Mouse (Mus musculus): ENCODE measurements around the gene Ldhb. TPM values are rescaled to one million over a fixed set of nuclear protein-coding genes. Genes with fewer than 3 reads are reported as not detected.
"Not testable (repeated sequence)": the region's sequence is repeated elsewhere in the genome, so short reads cannot be mapped to it uniquely, and the experiment has no call there.

Ldhb gene
- polyA plus RNA-seq, 1 experiment from 2014 or later, result 517 TPM

DNA sequence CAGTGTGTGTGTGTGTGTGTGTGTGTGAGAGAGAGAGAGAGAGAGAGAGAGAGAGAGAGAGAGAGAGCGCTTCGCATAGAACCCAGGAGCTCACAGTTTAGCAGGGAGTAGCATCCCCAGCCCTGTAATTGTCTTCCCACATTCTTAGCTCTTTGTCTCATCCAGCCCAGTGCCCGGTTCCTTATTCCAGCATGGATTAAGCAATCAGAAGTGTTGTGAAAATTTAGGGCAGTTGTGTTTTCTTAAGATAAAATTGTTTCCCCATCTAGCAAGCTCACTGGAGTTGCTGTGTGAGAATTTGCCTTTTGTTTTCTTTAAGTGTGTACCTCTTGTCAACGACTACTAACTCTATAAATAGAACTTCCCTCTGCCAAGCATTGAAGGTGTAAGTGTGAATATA, 906 bp upstream of the Ldhb start:
- Histone ChIP-seq H3K9me3 (no peaks in the 10 kb centered on the region), H3K36me3 (peaks cover 2% of the 10 kb centered on the region; the same call in 1 of the 2 replicates), H3K4me2 (no peak overlapping the region; the same call in 1 of the 2 replicates), H3K4me1 (replicated peaks) (peaks cover 36% of the 10 kb centered on the region), H3K27me3 (peaks cover 34% of the 10 kb centered on the region), H3K9ac (0 out of 2 replicates have a peak overlapping the region, but pooled peaks have one; percentile 85), H3K4me3 (0 out of 2 replicates have a peak overlapping the region, but pooled peaks have one; percentile 65), H3K27ac (no peak overlapping the region)
- WGBS, result 28% methylated on average over 4 of the region's 4 CpGs
- no peak for ATAC-seq (ENCODE audit: low FRiP score)

DNA sequence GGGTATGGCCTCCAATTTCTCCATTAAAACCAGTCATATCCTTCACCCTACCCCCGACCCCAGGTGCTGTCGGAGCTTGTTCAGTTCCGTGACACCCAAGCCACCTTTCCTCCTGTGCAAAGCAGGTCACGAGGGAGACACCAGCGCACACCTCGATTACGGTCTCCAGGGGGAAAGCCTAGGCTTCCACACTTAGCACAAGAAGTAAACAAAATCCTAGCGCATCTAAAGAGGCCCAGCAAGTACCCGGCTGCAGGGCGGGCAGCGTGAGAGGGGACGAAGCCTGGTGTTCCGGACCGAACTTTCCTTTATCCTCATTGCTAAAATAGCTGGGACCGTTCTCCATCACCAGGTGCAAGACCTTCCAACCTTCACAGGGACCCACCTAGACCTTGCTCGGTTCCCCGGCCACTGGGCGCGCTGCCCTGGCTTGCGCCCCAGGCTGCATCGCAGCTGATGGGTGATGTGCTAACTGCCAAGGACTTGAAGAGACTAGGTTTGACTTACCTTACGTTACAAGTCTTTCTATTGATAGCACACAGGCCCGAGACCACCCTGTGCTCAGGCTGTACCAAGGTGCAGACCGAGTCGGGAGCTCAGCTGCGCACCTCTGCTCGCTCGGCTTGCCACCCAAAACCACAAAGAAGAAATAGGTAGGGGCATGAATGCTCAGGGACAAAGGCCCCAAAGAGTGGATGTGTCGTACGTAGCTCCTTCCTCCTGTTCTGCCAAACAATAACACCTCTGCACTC, 548 bp downstream of the Ldhb start:
- peak overlapping the region; percentile 91 for H3K4me2 ChIP-seq
- H3K9me3 ChIP-seq, result no peaks in the 10 kb centered on the region

DNA sequence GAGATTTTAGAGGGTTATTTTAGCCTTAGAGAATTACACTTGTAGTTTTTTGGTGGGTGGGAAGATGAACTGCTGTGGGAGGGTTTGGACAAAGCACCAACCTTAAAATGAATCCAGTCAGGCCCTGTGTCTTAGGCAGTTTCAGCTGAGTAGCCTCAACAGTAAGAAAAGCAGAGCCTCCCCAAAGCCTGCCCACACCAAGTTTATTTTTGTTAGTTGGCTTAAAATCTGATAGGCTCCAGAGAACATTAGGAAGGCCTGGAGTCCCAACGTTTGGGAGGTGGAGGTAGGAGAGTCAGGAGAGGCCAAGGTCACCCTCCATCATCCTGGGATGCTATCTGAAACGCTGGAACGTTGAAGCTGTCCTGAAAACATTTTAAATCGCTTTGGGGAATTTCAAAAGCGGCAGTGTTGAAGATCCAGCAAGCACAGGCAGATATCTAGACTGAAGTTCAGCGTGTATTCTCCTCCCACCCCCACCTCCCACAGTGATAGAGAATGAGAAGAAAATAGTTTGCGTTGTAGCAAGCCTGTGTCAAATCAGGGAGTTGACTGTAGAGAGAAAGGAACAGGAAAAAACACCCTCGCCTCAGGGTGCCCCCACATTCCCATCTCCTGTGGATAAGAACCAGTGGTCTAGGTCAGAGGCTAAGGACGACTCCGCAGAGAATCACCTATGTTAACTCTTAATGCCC, 1.3 kb downstream of the Ldhb start:
- peaks cover 23% of the 10 kb centered on the region for H3K27me3 ChIP-seq
- peak overlapping the region; percentile 85 for H3K9ac ChIP-seq
- no peaks in the 10 kb centered on the region for H3K9me3 ChIP-seq
- WGBS, result 7% methylated on average over 10 of the region's 10 CpGs
- H3K4me1 ChIP-seq (replicated peaks), result peaks cover 46% of the 10 kb centered on the region
- no peak overlapping the region for H3K27ac ChIP-seq
- peaks cover 16% of the 10 kb centered on the region for H3K36me3 ChIP-seq
- ATAC-seq (ENCODE audit: low FRiP score), result no peak
- H3K4me2 ChIP-seq, result peak overlapping the region; percentile 91
- peak overlapping the region; percentile 65 for H3K4me3 ChIP-seq

More for the DNA sequence above, 548 bp downstream of the Ldhb start:
- H3K27me3 ChIP-seq, result peaks cover 29% of the 10 kb centered on the region
- H3K27ac ChIP-seq, result peak overlapping the region; percentile 80
- H3K4me3 ChIP-seq, result peak overlapping the region; percentile 65
- peak overlapping the region; percentile 85 for H3K9ac ChIP-seq
- ATAC-seq (ENCODE audit: low FRiP score), result peak; percentile 82
- H3K36me3 ChIP-seq, result peaks cover 9% of the 10 kb centered on the region
- under 1% methylated on average over 30 of the region's 30 CpGs for WGBS
- H3K4me1 ChIP-seq (replicated peaks), result peaks cover 44% of the 10 kb centered on the region

DNA sequence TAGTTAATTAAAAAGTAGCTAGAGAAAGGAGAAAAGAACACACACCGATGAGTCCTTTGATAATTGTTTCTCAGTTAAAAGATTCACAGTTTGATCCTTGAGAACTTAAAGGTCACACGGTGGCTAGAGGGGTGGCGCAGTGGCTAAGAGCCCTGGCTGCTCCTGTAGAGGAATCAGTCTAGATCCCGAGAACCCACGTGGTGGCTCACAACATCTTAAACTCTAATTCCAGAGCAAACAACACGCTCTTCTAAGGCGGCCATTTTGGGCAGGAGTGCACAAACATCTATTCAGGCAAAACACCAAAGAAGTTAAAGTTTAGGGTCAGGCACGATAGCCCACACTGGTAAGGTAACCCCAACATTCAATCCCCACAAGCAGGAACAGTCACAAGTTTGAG, 4.2 kb downstream of the Ldhb start:
- WGBS, result 77% methylated on average over 8 of the region's 8 CpGs
- 0 out of 2 replicates have a peak overlapping the region, but pooled peaks have one; percentile 15 for H3K4me2 ChIP-seq

DNA sequence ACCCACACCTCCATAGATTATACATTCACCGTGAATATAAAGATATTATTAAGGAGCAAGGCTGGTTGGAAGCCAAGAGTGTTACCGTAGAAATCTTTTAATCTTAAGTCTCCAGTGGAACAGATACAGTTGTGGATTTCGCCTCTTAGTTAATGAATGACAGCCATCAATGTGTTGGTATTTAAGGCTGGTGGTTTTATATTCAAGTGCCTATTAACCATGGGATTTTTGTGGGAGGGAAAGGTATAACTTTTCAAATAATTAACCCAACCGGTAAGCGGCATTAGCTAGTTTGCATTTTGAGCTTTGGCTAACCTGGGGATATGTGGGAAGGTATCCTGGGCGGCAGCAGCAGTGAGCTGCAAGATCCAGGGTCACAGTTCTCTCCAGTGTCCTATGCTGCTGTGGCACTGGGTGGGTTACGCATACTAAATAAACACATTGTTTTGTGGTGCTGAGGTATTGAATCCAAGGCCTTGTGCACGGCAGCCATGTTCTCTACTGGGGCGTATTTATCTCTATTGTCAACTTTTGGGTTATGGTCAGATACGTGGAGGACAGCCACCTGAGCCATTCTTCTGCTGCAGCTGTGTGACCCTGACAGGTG, 5.1 kb downstream of the Ldhb start:
- H3K4me1 ChIP-seq (replicated peaks), result peaks cover 39% of the 10 kb centered on the region
- no peaks in the 10 kb centered on the region for H3K27me3 ChIP-seq
- H3K4me2 ChIP-seq, result no peak overlapping the region
- 88% methylated on average over 10 of the region's 10 CpGs for WGBS
- no peak for ATAC-seq (ENCODE audit: low FRiP score)
- H3K4me3 ChIP-seq, result no peak overlapping the region
- no peak overlapping the region for H3K9ac ChIP-seq
- peaks cover 50% of the 10 kb centered on the region for H3K36me3 ChIP-seq
- no peaks in the 10 kb centered on the region for H3K9me3 ChIP-seq
- no peak overlapping the region for H3K27ac ChIP-seq

More for the DNA sequence above, 4.2 kb downstream of the Ldhb start:
- Histone ChIP-seq H3K36me3 (peaks cover 40% of the 10 kb centered on the region), H3K27ac (no peak overlapping the region), H3K4me3 (no peak overlapping the region), H3K4me1 (replicated peaks) (peaks cover 46% of the 10 kb centered on the region), H3K9me3 (no peaks in the 10 kb centered on the region), H3K27me3 (0 out of 2 replicates have a peak, but pooled peaks cover under 1% of the 10 kb centered on the region), H3K9ac (no peak overlapping the region)
- ATAC-seq (ENCODE audit: low FRiP score), result no peak

DNA sequence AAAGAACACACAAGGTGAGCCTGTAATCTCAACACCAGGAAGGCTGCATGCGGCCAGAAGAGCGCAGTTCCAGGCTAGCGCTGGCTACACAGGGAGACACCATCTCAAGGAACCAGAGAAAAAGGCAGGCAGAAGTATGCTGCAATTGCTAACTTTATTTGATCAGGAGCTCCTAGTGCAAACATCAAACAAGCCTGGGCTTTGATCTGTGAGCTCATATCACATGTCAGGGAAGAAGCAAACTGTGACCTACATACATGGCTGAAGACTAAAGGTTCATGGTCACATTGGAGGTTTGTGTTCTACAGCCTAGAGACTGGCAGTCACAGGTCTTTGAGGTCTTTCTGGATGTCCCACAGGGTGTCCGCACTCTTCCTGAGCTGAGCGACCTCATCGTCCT, 17.6 kb downstream of the Ldhb start:
- H3K27ac ChIP-seq; H3K4me3 ChIP-seq; H3K9me3 ChIP-seq; H3K9ac ChIP-seq; H3K27me3 ChIP-seq; ATAC-seq (ENCODE audit: low FRiP score); H3K4me2 ChIP-seq; H3K4me1 ChIP-seq (replicated peaks): not testable (repeated sequence)
- peaks cover 82% of the 10 kb centered on the region for H3K36me3 ChIP-seq
- 93% methylated on average over 6 of the region's 6 CpGs for WGBS

DNA sequence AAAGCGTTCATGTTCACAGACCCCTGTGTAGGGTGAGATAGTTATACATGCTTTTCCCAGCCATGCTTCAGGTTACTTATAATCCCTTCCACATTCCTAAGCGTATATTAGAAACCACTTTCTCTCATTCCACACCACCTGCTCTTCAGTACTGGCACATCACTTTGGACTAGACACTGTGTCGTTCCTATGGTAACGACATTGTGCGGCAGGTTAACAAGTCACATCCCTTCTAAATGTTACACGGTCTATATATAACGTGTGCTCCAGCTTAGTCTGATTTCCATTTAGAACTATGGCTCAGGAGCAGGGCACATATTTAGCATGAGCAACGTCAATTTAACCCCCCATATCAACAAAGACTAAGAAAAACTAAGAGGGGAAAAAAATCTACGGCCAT, 20.1 kb downstream of the Ldhb start:
- no peak overlapping the region for H3K4me2 ChIP-seq
- H3K27me3 ChIP-seq, result no peaks in the 10 kb centered on the region
- no peak overlapping the region for H3K4me3 ChIP-seq
- no peak overlapping the region for H3K9ac ChIP-seq
- peaks cover 77% of the 10 kb centered on the region for H3K36me3 ChIP-seq
- 86% methylated on average over 9 of the region's 9 CpGs for WGBS
- H3K9me3 ChIP-seq, result no peaks in the 10 kb centered on the region; the same call in 1 of the 2 replicates
- no peak overlapping the region for H3K27ac ChIP-seq
- no peak for ATAC-seq (ENCODE audit: low FRiP score)
- no peaks in the 10 kb centered on the region for H3K4me1 ChIP-seq (replicated peaks)

DNA sequence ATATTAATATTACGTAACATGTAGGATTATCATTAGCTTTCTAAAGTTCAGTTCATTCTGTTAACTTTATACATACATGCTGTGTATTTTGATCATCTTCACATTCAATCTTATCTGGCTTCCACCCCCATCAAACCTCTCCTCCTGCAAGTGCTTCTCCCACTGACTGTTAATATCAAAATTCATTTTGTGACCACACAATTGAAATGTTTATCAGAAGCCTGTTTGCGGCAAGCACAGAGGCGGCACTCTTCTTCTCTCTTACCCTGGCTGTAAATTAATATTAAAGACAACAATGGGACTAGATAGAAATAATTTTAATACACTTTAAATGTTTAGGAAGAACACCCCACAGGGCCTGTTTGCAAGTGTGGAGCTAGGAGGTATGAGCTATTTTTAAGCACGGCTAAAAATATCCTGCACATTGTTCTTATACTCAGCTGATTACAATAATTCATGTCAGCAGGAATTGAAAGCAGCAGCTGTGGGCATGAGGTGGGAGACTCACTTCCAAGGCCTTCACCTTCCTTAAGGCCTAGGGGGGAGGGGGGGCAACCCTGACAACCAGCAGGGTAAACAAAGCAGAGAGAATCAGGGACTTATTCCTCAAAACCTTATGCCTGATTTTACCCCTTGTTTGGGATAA, 22.2 kb downstream of the Ldhb start:
- Histone ChIP-seq H3K27me3 (no peaks in the 10 kb centered on the region), H3K4me1 (replicated peaks) (no peaks in the 10 kb centered on the region), H3K27ac (no peak overlapping the region), H3K4me2 (no peak overlapping the region), H3K4me3 (no peak overlapping the region), H3K9me3 (no peaks in the 10 kb centered on the region; the same call in 1 of the 2 replicates), H3K9ac (no peak overlapping the region), H3K36me3 (peaks cover 60% of the 10 kb centered on the region)
- no peak for ATAC-seq (ENCODE audit: low FRiP score)
- WGBS, result 92% methylated on average over 4 of the region's 4 CpGs

DNA sequence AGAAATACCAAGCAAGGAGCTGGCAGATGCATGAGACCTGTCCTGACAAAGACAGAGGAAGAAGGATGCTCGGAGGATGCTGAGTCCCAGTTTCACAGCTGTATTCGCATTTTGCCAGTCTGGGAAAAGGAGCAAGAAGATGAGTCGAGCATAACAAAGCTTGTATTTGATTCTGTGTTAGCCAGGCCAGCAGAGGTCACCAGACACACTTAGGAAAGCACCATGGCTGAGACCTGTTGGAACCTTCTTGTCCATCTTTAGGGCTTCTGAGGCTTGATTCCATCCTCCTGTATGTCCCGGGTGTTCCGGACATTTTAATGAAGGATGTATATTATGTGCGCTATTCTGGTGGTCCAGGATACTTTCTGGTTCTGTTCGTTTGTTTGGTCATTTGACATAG, 30.5 kb downstream of the Ldhb start:
- H3K4me1 ChIP-seq (replicated peaks), result no peaks in the 10 kb centered on the region
- no peak overlapping the region for H3K4me2 ChIP-seq
- no peaks in the 10 kb centered on the region for H3K9me3 ChIP-seq
- no peak overlapping the region for H3K4me3 ChIP-seq
- no peak overlapping the region for H3K27ac ChIP-seq
- no peak overlapping the region for H3K9ac ChIP-seq
- no peaks in the 10 kb centered on the region for H3K36me3 ChIP-seq
- WGBS, result 85% methylated on average over 7 of the region's 7 CpGs
- ATAC-seq (ENCODE audit: low FRiP score), result no peak
- H3K27me3 ChIP-seq, result no peaks in the 10 kb centered on the region

DNA sequence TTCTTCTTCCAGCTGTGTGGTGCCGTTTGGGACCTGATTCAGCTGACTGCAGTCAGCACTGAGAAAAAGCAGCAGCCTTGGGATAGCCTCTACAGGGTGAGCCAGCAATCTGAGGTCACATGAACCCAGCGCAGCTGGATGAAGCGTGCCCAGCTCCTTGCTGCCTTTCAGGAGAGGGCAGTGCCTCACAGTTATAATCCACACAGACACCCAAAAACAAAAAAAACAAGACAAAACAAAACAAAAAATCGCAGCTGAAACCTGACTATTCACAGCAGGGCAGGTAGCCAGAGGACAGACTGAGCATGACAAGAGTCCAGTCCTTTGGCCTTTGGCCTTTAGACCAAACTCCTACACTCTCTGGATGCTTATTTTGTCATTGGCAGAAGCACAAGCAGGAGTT, 35.0 kb downstream of the Ldhb start, which contains the start of gene Gys2:
Gene Gys2 (minus strand): TSS at position 309 of the 403 bp plus-strand sequence.
- H3K36me3 ChIP-seq, result no peaks in the 10 kb centered on the region
- no peak for ATAC-seq (ENCODE audit: low FRiP score)
- H3K4me1 ChIP-seq (replicated peaks), result no peaks in the 10 kb centered on the region
- H3K9ac ChIP-seq, result no peak within 1 kb of the TSS
- H3K4me2 ChIP-seq, result no peak within 1 kb of the TSS
- no peak within 1 kb of the TSS for H3K4me3 ChIP-seq
- 67% methylated on average over 4 of the region's 4 CpGs for WGBS
- H3K27ac ChIP-seq, result no peak within 1 kb of the TSS
- H3K27me3 ChIP-seq, result no peaks in the 10 kb centered on the region
- H3K9me3 ChIP-seq, result no peaks in the 10 kb centered on the region

DNA sequence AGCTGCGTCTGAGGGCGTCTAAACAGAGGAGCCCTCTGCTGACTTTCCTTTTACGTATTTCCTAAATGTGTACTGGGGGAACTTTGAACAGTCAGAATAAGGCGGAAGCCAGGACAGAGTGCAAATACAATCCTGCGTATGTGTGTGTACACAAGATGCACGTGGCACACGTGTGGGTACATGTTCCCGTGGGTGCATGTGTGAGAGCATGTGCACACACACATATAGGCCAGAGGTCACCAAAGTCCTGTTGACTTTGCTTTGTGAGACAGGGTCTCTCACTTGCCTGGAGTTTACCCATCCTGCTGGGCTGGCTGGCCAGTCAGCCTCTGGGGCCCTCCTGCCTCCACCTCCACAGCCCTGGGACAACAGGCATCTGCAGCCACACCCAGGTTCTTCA, 36.6 kb downstream of the Ldhb start:
- 83% methylated on average over 8 of the region's 8 CpGs for WGBS
- Histone ChIP-seq H3K4me3 (no peak overlapping the region), H3K27me3 (no peaks in the 10 kb centered on the region), H3K9me3 (no peaks in the 10 kb centered on the region), H3K4me1 (replicated peaks) (no peaks in the 10 kb centered on the region), H3K27ac (no peak overlapping the region), H3K4me2 (no peak overlapping the region), H3K9ac (no peak overlapping the region), H3K36me3 (no peaks in the 10 kb centered on the region)
- ATAC-seq (ENCODE audit: low FRiP score), result no peak

DNA sequence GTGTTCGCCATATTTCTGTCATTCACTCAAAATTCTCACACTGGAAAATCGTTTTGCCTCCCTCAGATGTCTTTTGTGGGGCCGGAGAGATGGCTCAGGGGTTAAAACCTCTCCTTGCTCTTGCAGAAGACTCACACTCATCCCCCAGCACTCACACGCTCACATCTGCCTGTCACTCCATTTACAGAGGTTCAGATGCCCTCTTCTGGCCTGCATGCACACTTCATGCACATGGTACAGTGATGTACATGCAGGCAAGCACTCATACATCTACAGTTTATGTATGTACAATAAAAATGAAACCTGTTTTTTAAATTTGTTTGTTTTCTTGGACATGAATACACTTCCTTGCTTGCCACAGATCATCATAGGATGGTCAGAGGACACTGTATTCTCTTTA, 38.2 kb downstream of the Ldhb start:
- no peak for ATAC-seq (ENCODE audit: low FRiP score)
- Histone ChIP-seq H3K4me2 (no peak overlapping the region), H3K4me1 (replicated peaks) (no peaks in the 10 kb centered on the region), H3K9ac (no peak overlapping the region), H3K9me3 (no peaks in the 10 kb centered on the region), H3K4me3 (no peak overlapping the region), H3K36me3 (no peaks in the 10 kb centered on the region), H3K27ac (no peak overlapping the region), H3K27me3 (no peaks in the 10 kb centered on the region)
- WGBS, result 67% methylated on average over 4 of the region's 4 CpGs

Measured in hindbrain, embryonic 13.5 days (tissue).